Mouse (Mus musculus) testis, adult 2 months (tissue): ENCODE data around the gene Stk17b.

Experiments used
- CTCF ChIP-seq: fragments of 200-500 bp; IDR thresholded peaks from 2 replicates; pipeline ENCODE4 v1.5.1; 2012; ENCODE audit warnings: low read depth, mild to moderate bottlenecking, inconsistent platforms, low read length, moderate library complexity; ENCODE audit not compliant: control insufficient read depth, insufficient read depth, insufficient replicate concordance
- POLR2A ChIP-seq: fragments of 200-500 bp; IDR thresholded peaks from 2 replicates; pipeline ENCODE4 v1.6.1; 2012; ENCODE audit warnings: low read depth, mild to moderate bottlenecking, inconsistent platforms, low read length, moderate library complexity; ENCODE audit not compliant: control insufficient read depth

GRCm38 (mm10) chr1:53796271-53796670 lies 11.2 kb upstream of the Stk17b start:
- no peak for TF ChIP-seq POLR2A
- TF ChIP-seq CTCF, result no peak
